In the genomic region with DNA sequence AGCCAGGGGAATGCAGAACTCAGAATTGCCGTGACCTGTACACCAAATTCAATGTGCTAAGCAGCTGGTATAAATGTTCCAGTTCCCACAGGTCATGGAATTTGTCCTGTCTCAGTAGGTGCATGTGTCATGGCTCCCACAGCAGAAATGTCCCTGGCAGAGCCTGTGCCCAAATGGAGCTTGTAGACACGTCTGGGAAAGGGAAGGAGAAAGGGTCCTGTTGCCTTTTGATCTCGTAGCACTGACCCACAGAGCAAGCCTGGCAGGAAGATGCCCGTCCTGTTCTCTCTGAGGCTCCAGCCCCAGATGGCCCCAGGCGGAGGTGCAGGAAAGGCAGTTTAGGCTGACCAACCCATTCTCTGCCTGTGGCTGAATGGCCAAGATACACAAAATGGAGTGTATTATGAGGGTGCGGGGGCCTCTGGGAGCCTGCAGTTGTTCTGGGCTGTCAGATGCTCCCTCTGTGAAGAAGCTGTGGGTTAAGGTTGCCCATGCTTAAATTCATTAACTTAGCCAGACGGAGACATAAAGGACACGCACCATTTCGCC, we compare ENCODE assay signal across 8 mouse cellular contexts.
DNase-seq lines count a peak whose midpoint lies in the region; ATAC-seq and TF ChIP-seq lines count a peak whose summit lies in the region.
"Had no signal": no experiment of that assay in that cellular context is flagged by ENCODE, and none has a peak within 500 bp of the region (broad histone marks: within the 10 kb centered on the region; RNA-seq: fewer than 3 reads in every experiment).

No protein-coding gene starts in this region.

- H3K27me3 ChIP-seq in liver, embryonic 11.5 days (replicated peaks; ENCODE audit: control insufficient read depth, insufficient read depth, low read length) = no peaks in the 10 kb centered on the region
- no peaks in the 10 kb centered on the region for H3K27me3 ChIP-seq in liver, embryonic 12.5 days (replicated peaks)
- H3K27me3 ChIP-seq in forebrain, embryonic 12.5 days = no peaks in the 10 kb centered on the region
- H3K27me3 ChIP-seq in intestine, embryonic 16.5 days (replicated peaks; ENCODE audit: control insufficient read depth, insufficient read depth, low read length) = no peaks in the 10 kb centered on the region

- ATAC-seq in liver, embryonic 11.5 days (replicated peaks; ENCODE audit: low FRiP score) = no peak
- ATAC-seq in liver, embryonic 12.5 days = no peak
- no peak for ATAC-seq in forebrain, embryonic 12.5 days (ENCODE audit: low FRiP score)
- no peak for ATAC-seq in intestine, embryonic 16.5 days

- DNase-seq in liver, embryonic 11.5 days (ENCODE audit: low spot score) = no peak
- DNase-seq in spleen, postnatal 4 days (ENCODE audit: low spot score in 2 of 2) = no peak
- DNase-seq in layer of hippocampus, postnatal 25 days (ENCODE audit: extremely low spot score in 1 of 2, low spot score in 1 of 2) = no peak
- DNase-seq: thymus, adult 2 months had no signal

- TF ChIP-seq POLR2A in olfactory bulb, adult 2 months (IDR thresholded peaks at IDR 0.05; ENCODE audit: insufficient read depth, low read depth, low read length) = no peak

- H3K9ac ChIP-seq in liver, embryonic 11.5 days (ENCODE audit: low read depth, low read length) = no peak overlapping the region
- H3K9ac ChIP-seq in liver, embryonic 12.5 days = no peak overlapping the region
- peak overlapping the region; percentile 31; the same call in 1 of the 2 replicates for H3K9ac ChIP-seq in forebrain, embryonic 12.5 days
- no peak overlapping the region for H3K9ac ChIP-seq in intestine, embryonic 16.5 days (ENCODE audit: low read depth, low read length)

- H3K36me3 ChIP-seq in liver, embryonic 11.5 days (ENCODE audit: control insufficient read depth, insufficient read depth, low read length) = peaks cover 2% of the 10 kb centered on the region; the same call in 1 of the 2 replicates
- H3K36me3 ChIP-seq in liver, embryonic 12.5 days = peaks cover 8% of the 10 kb centered on the region
- H3K36me3 ChIP-seq in forebrain, embryonic 12.5 days (replicated peaks) = peaks cover 10% of the 10 kb centered on the region; the same call in 1 of the 2 replicates
- H3K36me3 ChIP-seq in intestine, embryonic 16.5 days (ENCODE audit: control insufficient read depth, insufficient read depth, low read length) = no peaks in the 10 kb centered on the region

- WGBS in liver, embryonic 11.5 days = 84% methylated on average over 9 of the region's 9 CpGs
- 75% methylated on average over 9 of the region's 9 CpGs for WGBS in liver, embryonic 12.5 days (ENCODE audit: insufficient replicate concordance)
- WGBS in forebrain, embryonic 12.5 days = 43% methylated on average over 9 of the region's 9 CpGs
- 73% methylated on average over 9 of the region's 9 CpGs for WGBS in intestine, embryonic 16.5 days
- 49% methylated on average over 9 of the region's 9 CpGs for WGBS in olfactory bulb, adult 2 months

- H3K4me1 ChIP-seq in liver, embryonic 11.5 days (replicated peaks; ENCODE audit: control insufficient read depth, insufficient read depth, low read length) = peaks cover 19% of the 10 kb centered on the region
- H3K4me1 ChIP-seq in liver, embryonic 12.5 days = peaks cover 25% of the 10 kb centered on the region
- H3K4me1 ChIP-seq in forebrain, embryonic 12.5 days = peaks cover 84% of the 10 kb centered on the region
- H3K4me1 ChIP-seq in intestine, embryonic 16.5 days (ENCODE audit: control insufficient read depth, insufficient read depth, low read length) = peaks cover 22% of the 10 kb centered on the region
- H3K4me1 ChIP-seq in olfactory bulb, adult 2 months (ENCODE audit: control insufficient read depth, insufficient read depth, low read length) = peaks cover 33% of the 10 kb centered on the region

- no peak overlapping the region for H3K4me3 ChIP-seq in liver, embryonic 11.5 days (ENCODE audit: low read depth, low read length)
- H3K4me3 ChIP-seq in liver, embryonic 12.5 days = no peak overlapping the region
- no peak overlapping the region for H3K4me3 ChIP-seq in forebrain, embryonic 12.5 days (replicated peaks)
- no peak overlapping the region for H3K4me3 ChIP-seq in intestine, embryonic 16.5 days (ENCODE audit: low read length)
- no peak overlapping the region for H3K4me3 ChIP-seq in olfactory bulb, adult 2 months (ENCODE audit: insufficient read depth, low read depth, low read length)

- H3K27ac ChIP-seq in liver, embryonic 11.5 days (ENCODE audit: low read depth, low read length) = peak overlapping the region; percentile 35
- H3K27ac ChIP-seq in liver, embryonic 12.5 days = no peak overlapping the region
- H3K27ac ChIP-seq in forebrain, embryonic 12.5 days = peak overlapping the region; percentile 93
- peak overlapping the region; percentile 38; the same call in 1 of the 2 replicates for H3K27ac ChIP-seq in intestine, embryonic 16.5 days (ENCODE audit: low read length)
- peak overlapping the region; percentile 80 for H3K27ac ChIP-seq in olfactory bulb, adult 2 months (ENCODE audit: insufficient read depth, low read depth, low read length)

- no peaks in the 10 kb centered on the region for H3K9me3 ChIP-seq in liver, embryonic 11.5 days (ENCODE audit: control insufficient read depth, low read length)
- H3K9me3 ChIP-seq in liver, embryonic 12.5 days (replicated peaks) = no peaks in the 10 kb centered on the region
- no peaks in the 10 kb centered on the region for H3K9me3 ChIP-seq in forebrain, embryonic 12.5 days
- no peaks in the 10 kb centered on the region for H3K9me3 ChIP-seq in intestine, embryonic 16.5 days (ENCODE audit: control insufficient read depth, low read length)

- no peak for TF ChIP-seq CTCF in olfactory bulb, adult 2 months (IDR thresholded peaks at IDR 0.05; ENCODE audit: insufficient read depth, low read depth, low read length)

- no peak overlapping the region for H3K4me2 ChIP-seq in liver, embryonic 11.5 days
- no peak overlapping the region for H3K4me2 ChIP-seq in liver, embryonic 12.5 days
- peak overlapping the region; percentile 24; the same call in 1 of the 2 replicates for H3K4me2 ChIP-seq in forebrain, embryonic 12.5 days
- no peak overlapping the region for H3K4me2 ChIP-seq in intestine, embryonic 16.5 days (ENCODE audit: low read depth, low read length)
